Mouse (Mus musculus): ENCODE measurements around the gene Ccdc60.
"Not testable (repeated sequence)": the region's sequence is repeated elsewhere in the genome, so short reads cannot be mapped to it uniquely, and the experiment has no call there.

Ccdc60 gene

GRCm38 (mm10) chr5:116288849-116289570, at the start of gene Ccdc60:
Gene Ccdc60, minus strand, starts transcription at chr5:116288985.
- in situ Hi-C loops (cut with MboI): no loop called here

DNA sequence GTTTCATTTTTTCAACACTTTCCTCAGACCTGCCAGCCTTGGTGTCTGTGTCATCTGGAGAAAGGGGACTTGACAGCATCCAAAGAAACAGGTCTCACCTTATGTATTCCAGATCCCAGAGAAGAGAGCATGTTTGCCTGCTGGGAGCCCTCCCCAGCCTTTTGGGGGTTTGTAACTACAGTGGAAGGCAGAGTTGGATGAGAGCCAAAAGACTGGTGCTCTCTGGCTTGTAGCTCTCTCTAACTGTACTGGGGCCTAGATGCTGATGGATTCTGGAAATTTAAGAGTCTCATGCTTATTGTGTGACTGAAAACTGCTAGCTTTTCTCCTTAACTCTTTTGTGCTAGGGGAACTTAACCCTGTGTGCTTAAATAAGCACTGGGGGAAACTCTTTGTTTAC, 47.4 kb upstream of the Ccdc60 start:
- in situ Hi-C loops (cut with MboI): no loop called here

GRCm38 (mm10) chr5:116328911-116329310, 40.1 kb upstream of the Ccdc60 start:
- in situ Hi-C loops (cut with MboI): no loop called here

- in situ Hi-C loops (cut with MboI): no loop called here
Measured at GRCm38 (mm10) chr5:116323401-116323800, 34.6 kb upstream of the Ccdc60 start.

DNA sequence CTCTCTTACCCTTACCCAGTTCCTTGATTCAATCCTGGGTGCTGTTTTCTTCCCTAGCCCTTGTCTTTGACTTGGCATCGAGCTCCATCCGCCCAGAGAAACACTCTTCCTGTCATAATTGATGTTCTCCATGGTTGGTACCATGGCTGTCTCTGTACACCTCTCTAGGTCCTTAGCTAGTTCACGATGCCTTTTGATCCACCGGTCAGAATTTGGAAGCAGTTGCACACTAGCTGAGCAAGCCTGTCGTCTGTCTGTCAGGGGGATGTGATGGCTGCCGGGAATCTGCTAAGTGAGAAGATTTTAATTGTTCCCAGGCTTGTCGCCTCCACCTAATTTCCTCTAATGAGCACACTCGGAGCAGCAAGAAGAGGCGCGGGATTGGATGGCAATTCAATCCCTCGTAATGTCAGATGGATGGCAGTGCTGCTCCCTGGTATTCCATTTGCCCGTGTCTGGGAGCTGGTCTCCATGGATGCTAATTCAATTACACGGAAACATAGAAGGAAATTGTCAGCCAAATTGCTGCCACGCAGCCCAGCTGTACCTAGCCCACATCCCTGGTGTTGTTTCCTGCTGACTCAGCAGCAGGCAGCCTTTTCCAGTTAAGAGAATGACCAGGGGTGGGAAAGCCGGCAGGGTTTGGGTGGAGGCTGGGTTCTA, 33.7 kb upstream of the Ccdc60 start:
- in situ Hi-C loops (cut with MboI): no loop called here

DNA sequence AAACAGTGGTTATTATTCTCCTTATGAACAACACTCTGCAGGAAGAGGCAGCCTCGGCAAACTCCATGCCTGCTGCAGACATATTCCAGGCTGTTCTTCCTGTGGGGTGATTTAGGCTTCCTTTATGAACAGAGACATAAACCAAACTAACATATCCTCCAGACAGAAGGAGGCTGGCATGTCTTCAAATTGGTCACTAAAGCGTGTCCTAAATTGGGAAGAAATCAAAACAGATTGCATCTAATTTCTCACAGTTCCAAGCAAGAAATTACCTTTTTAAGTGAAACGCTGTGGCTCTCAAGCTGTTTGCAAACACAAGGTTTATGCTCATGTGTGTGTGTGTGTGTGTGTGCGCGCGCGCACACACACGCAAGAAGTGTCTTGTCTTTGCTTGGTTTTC, 24.9 kb upstream of the Ccdc60 start:
- in situ Hi-C loops (cut with MboI): no loop called here

DNA sequence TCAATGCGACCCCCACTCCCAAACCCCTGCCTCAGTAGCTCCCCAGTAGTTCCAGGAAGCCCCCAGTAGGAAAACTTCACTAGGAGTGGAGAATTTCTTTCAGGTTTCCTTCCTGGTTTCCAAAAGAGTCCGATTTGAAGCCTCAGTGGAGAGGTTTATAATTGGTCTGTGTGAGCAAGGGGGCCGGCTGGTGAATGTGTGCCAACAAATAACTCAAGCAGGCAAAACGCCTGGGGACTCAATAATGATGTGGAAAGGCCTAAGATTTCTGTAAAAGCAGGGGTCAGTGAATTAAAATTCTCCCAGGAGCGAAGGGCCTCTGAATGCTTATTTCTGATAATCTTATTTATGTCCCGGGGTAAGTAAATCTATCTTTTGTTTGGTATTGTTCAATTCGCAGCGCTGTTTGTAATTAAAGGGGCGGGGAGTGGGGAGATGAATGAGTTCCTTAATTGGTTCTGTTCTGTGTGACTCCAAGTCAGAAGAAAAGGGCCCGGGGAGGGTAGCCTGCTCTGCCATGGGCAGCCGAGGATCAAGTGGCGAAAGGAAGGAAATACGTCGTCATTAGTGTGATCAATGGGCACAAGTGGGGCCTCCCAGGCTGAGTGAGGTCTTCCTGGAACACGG, 23.4 kb upstream of the Ccdc60 start:
- in situ Hi-C loops (cut with MboI): no loop called here

- in situ Hi-C loops (cut with MboI): no loop called here
Measured at GRCm38 (mm10) chr5:116311636-116312035, 22.9 kb upstream of the Ccdc60 start.

DNA sequence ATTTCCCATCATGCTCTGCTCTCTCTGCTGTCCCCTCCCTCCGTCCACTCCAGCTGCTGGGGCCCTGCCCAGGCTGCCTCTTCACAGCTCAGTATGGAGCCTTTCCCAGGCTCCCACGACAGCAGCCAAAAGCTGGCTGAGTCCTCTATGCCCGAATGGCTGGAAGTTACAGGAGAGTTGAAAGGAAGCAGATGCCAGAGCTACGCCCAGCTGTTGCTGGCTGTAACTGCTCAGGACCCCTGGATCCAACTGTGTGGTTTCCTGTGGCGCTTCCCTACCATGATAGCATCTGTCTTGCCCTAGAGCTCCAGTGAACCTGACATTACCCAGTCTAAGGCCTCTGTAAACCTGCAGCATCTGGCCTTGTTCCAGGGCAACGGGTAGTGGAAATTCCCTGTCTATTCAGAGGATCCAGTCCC, 20.6 kb upstream of the Ccdc60 start:
- in situ Hi-C loops (cut with MboI): no loop called here

GRCm38 (mm10) chr5:116305557-116305956, 16.8 kb upstream of the Ccdc60 start:
- in situ Hi-C loops (cut with MboI): no loop called here

GRCm38 (mm10) chr5:116305146-116305545, 16.4 kb upstream of the Ccdc60 start:
- in situ Hi-C loops (cut with MboI): not testable (repeated sequence)

- in situ Hi-C loops (cut with MboI): no loop called here
Measured at GRCm38 (mm10) chr5:116300984-116301383, 12.2 kb upstream of the Ccdc60 start.

DNA sequence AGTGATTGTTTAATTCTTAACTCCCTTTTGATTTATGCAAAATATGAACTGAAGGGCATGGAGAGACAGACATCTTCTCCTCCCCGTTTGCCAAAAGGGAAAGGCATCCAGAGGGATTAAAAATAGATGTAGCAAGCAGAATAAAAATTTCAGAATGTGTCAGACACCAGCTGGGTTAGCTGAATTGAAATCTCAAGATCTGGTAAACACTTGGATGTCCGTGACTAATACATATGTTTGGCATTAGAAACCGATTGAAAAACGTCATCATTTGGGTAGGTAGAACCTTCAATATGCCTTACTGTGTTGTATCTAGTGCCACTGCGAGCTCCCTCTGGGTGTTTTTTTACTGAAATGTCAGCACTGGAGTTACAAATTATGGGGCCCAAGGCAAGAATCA, 4.7 kb upstream of the Ccdc60 start:
- in situ Hi-C loops (cut with MboI): no loop called here

- in situ Hi-C loops (cut with MboI): no loop called here
Measured at GRCm38 (mm10) chr5:116290584-116290983, 1.8 kb upstream of the Ccdc60 start.

DNA sequence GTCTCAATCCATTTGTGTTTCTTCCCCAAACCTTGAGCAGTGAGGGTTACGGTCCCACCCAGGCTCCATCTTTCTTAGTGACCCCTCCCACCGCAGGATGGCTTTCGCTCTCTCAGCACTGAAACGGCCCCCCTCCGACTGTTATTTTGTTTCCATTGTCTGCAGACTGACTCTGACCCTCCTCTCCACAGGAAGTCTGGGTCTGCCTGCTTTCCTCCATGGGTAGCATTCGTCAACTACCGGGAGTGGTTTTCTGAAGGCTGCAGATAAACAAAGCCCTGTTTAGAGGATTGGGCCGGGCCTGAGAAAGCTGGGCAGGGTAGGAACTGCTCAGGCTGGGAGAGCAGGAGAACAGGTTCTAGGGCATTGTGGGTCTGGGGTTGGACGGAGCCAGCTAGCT, 1.1 kb upstream of the Ccdc60 start:
- in situ Hi-C loops (cut with MboI): no loop called here

- in situ Hi-C loops (cut with MboI): no loop called here
Measured at GRCm38 (mm10) chr5:116288183-116288582, 602 bp downstream of the Ccdc60 start.

DNA sequence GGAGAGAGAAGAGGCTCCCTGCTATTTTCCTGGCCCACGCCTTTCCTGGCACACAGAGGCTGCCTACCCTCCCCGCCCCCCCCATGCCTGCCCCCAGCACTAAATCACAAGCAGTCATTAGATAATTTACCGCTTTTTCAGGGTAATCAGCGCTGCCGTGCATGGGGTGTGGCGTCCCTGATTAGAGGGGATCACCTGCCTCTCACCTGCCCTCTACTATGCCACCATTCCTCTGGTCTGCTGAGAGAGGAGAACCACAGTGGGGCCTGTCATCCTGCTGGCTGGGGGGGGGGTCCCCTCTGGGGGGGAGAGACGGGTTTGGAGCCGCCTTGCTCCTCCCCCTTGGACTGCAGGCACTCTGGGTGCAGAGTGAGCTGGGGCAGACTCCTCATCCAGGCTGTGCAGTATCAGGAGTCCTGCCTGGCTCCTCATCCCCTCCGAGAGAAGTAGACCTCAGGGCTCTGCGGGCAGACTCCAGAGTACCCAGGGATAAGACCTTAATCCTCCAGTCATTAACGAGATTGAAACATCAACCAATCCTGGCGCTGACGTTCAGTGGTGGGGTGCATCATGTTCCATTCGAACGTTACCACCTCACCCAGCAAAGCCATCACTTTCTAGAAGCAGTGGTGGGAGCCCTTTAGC, 3.1 kb downstream of the Ccdc60 start:
- in situ Hi-C loops (cut with MboI): no loop called here

DNA sequence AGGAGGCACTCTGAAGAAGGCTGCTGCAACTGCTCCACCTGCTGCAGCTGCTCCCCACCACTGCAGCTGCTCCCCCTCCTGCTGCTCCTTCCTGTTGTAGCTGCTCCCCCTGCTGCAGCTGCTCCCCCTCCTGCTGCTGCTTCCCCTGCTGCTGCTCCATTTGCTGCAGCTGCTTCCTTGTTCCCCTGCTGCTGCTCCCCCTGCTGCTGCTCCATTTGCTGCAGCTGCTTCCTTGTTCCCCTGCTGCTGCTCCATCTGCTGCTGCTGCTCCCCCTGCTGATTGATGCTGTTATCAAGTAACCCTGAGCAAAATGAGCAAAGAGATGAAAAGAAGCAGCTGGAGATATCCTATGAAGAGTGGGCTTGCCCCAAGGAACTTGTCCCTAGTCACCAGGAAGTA, 8.3 kb downstream of the Ccdc60 start:
- in situ Hi-C loops (cut with MboI): no loop called here

DNA sequence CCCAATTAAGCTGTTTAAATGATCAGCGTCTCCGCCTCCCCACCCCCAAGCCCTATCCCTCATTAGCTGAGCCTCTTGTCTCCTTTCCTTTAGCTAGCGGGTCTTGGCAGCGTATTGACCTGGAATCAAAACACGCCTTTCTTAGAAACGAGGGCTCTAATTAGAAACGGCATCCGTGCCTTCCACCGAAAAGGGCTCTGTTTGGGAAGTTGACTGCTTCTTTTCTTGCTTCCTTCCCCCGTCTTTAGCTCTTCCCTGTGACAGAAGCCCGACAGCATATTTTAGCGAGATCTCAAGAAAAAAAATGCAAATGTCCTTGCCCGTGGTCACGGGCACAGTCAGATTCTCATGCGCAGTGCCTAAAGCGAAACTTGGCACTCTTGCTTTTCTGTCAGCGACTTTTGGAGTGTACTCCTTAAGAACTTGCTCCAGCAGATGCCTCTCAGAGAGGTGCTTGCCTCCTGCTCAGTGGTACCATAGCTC, 10.3 kb downstream of the Ccdc60 start:
- in situ Hi-C loops (cut with MboI): no loop called here

DNA sequence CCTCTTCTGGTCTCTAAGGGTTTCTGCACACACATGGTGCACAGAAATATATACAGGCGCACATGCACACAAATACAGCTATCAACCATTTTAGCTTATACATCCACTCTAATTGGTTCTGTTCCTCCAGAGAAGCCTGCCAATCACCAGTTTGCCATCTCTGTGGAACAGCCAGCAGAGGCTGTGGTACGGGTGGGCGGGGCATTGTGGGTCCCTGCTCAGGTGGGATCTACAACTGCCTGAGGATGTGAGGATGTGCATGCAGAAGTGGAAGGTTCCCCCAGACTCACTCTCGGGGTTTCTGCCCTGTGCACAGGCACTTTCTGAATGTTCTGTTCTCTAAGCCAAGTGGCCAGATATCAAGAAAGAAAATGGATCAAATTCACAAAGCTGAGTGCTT, 10.8 kb downstream of the Ccdc60 start:
- in situ Hi-C loops (cut with MboI): no loop called here

- in situ Hi-C loops (cut with MboI): no loop called here
Measured at GRCm38 (mm10) chr5:116274818-116275217, 14.0 kb downstream of the Ccdc60 start.

GRCm38 (mm10) chr5:116274365-116274764, 14.4 kb downstream of the Ccdc60 start:
- in situ Hi-C loops (cut with MboI): no loop called here
